Mouse (Mus musculus) testis, adult 2 months (tissue): ENCODE measurements around the gene Uqcrh.

ENCODE experiments used
- CTCF ChIP-seq: fragments of 200-500 bp; IDR thresholded peaks from 2 replicates; pipeline ENCODE4 v1.5.1; 2012; ENCODE audit warnings: low read depth, mild to moderate bottlenecking, inconsistent platforms, low read length, moderate library complexity; ENCODE audit not compliant: control insufficient read depth, insufficient read depth, insufficient replicate concordance
- POLR2A ChIP-seq: fragments of 200-500 bp; IDR thresholded peaks from 2 replicates; pipeline ENCODE4 v1.6.1; 2012; ENCODE audit warnings: low read depth, mild to moderate bottlenecking, inconsistent platforms, low read length, moderate library complexity; ENCODE audit not compliant: control insufficient read depth

DNA sequence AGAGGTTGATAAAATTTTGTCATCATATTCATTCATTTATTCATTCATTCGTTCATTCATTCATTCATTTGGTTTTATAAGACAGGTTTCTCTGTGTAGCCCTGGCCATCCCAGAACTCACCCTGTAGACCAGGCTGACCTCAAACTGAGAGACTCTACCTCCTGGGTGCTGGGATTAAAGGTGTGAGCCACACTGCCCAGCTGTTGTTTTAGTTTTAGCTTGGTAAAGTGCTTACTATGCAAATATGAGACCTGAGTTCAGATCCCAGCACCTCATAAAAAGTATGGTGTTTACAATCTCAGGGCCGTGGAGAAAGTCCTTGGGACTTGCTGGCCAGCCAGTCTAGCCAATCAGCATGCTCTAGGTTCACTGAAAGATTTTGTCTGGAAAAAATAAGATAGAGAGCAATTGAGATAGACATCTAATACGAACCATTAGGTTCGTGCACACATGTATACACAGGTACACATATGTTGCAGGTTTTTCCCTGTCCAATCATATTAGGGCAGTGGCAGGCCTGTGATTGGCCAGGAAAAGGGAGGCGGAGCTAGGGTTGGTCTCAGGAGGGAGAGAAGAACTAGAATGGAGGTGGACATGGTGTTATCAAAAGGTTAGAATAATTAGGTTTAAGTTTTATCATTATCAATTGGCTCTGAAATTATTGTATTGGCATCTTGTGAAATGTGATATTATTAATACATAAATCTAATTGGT is 15.7 kb downstream of the Uqcrh start:
- TF ChIP-seq CTCF (no peak), POLR2A (no peak)
